Mouse (Mus musculus): ENCODE data around the gene Fam118b. TPM values are rescaled to one million over a fixed set of nuclear protein-coding genes. Genes with fewer than 3 reads are reported as not detected.

The Fam118b gene
- total RNA-seq, 2 experiments from 2014 or later: 26.5 to 27.0 TPM

DNA sequence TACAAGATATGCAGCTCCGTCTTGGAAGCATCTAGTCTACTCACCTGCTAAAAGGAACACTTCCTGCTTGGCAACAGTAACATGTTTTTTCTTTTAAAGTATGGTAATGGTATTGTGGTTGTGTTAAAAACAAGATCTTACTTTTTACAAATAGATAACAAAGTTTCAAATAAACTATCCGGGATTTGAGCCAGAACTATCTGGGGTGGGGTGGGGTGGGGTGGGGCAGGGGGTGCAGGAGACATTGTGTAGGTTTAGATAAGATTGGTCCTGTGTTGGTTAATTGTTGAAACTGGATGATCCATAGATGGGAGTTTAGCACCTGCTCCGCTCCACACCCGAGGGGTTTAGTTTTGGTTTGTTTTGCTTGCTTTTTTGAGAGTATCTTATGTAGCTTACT is 5.2 kb downstream of the Fam118b start:
- Histone ChIP-seq H3K4me3 (no peak overlapping the region), H3K27ac (no peak overlapping the region)
- intact Hi-C loops (cut with DNase I): no loop called here
- TF ChIP-seq CTCF (IDR thresholded peaks at IDR 0.05): no peak
- DNase-seq (ENCODE audit: extremely low spot score in 1 of 2, low spot score in 2 of 2): no peak

DNA sequence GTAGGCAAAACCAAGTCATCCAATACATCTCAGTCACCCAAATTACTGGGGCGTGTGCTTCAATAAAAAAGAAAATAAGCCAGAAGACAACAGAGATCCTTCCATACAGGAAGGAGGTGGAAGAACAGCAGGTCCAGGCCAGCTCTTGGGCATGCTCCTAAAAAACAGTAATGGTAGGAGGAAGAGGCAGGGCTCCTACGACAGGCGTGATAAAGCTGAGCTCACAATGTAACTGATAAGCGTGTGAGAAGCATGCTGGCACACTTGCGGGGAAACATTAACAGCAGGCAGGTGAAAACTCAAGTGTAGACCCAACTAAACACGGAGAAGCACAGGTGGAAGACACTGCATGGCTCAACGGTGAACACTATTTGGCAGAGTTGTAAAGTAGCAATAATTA is 10.2 kb downstream of the Fam118b start:
- intact Hi-C loops (cut with DNase I): no loop called here
- TF ChIP-seq CTCF (IDR thresholded peaks at IDR 0.05): no peak
- no peak for DNase-seq (ENCODE audit: extremely low spot score in 1 of 2, low spot score in 2 of 2)
- Histone ChIP-seq H3K4me3 (no peak overlapping the region), H3K27ac (no peak overlapping the region)

DNA sequence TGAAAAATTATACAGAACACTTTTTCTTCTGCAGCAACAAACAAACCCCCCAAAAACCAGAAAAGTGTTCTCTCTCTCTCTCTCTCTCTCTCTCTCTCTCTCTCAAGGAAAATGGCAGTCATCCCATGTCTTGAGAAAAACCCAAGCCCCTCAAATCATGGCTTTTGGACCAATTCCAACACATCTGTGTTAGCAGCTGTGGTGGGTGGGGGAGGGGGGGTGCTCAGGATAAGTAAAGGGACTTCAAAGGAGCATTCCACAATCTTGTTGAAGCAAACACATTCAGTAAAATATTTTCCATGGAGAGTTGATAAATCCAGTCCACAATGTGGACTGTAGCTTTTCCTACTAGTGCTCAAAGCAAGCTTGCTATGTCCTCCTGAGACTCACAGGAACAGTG is 18.1 kb downstream of the Fam118b start:
- intact Hi-C loops (cut with DNase I): no loop called here
- DNase-seq (ENCODE audit: extremely low spot score in 1 of 2, low spot score in 2 of 2): no peak
- TF ChIP-seq CTCF (IDR thresholded peaks at IDR 0.05): no peak
- Histone ChIP-seq H3K27ac (no peak overlapping the region), H3K4me3 (no peak overlapping the region)

DNA sequence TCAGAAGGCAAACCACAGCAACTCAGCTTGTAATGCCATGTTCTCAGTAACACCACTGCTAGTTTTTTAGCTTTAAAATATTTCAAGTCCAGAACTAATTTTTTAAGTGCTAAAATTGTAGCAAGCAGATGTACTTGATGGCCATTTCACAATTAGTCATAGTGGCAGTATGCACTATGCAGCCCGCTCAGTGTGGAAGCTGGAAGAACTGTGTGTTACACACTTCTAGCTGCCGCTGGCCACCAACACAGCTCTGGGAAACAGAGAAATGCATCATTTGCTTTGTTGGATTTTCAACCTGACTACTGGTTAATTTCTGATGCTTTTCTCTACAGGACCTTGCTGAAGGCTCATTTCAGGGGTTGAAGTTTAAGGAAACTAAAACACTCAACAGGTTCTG is 20.2 kb downstream of the Fam118b start:
- no peak for DNase-seq (ENCODE audit: extremely low spot score in 1 of 2, low spot score in 2 of 2)
- Histone ChIP-seq H3K4me3 (no peak overlapping the region), H3K27ac (no peak overlapping the region)
- no peak for TF ChIP-seq CTCF (IDR thresholded peaks at IDR 0.05)
- intact Hi-C loops (cut with DNase I): no loop called here

DNA sequence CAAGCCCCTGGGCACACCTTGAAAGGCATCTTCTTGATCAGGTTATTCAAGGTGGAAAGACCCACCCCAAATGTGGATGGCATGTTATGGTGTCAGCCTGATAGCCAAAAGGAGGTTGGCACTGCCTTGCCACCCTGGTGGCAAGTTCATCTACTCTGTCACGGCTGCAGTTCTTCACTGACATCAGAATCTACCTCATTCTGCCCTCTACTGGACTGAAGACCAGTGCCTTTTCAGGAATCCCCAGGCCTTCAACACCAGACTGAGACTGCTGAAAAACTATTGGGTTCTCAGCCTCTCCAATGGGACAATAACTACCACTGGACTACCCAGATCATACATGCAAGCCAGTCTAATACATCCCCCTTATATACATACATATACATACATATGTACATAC is 27.9 kb downstream of the Fam118b start:
- TF ChIP-seq CTCF (IDR thresholded peaks at IDR 0.05): peak; percentile 18
- DNase-seq (ENCODE audit: extremely low spot score in 1 of 2, low spot score in 2 of 2): no peak
- intact Hi-C loops (cut with DNase I): no loop called here
- Histone ChIP-seq H3K27ac (no peak overlapping the region), H3K4me3 (no peak overlapping the region)

DNA sequence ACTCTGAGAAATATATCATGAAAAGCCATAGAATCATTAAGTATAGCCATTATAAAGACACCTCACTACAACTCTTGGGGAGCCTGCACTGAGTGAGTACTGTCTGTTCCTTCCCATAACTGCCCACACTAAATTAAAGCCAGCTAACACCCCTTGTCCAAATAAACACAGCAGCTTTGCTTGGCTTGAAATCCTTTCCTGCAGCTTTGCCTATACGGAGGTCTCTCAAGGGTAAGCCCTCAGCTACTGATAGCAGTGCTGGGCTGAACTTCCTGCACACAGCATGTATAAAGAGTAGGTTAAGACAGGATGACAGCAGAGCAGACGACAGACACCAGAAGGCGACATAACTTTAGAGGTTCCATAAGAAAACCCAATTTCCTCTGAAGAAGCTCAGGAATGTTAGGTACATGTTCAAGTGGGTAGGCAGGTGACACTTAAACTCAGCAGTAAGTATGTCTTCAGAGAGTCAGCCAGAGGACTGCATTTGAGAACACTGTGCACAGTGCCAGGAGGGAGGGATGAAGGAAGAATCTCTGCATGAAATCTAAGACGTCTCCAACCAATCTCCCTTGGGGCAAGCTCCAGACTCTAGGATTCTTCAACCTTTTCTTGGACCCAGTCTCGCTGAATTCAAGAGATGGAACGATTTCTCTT is 28.6 kb downstream of the Fam118b start:
- Histone ChIP-seq H3K27ac (no peak overlapping the region), H3K4me3 (no peak overlapping the region)
- intact Hi-C loops (cut with DNase I): no loop called here
- DNase-seq (ENCODE audit: extremely low spot score in 1 of 2, low spot score in 2 of 2): no peak
- no peak for TF ChIP-seq CTCF (IDR thresholded peaks at IDR 0.05)

DNA sequence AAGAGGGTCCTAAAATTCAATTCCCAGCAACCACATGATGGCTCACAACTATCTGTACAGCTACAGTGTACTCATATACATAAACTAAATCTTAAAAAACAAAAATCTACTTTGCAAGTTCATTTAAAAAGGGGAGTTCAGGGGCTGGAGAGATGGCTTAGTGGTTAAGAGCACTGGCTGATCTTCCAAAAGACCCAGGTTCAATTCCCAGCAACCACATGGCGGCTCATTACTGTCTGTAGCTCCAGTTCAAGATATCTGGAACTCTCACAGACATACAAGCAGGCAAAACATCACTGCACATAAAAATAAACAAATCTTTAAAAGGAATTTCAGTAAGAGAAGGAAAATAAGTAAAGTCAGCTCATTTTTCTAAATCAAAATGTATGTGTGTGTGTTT is 29.2 kb downstream of the Fam118b start:
- TF ChIP-seq CTCF (IDR thresholded peaks at IDR 0.05): no peak
- intact Hi-C loops (cut with DNase I): no loop called here
- no peak for DNase-seq (ENCODE audit: extremely low spot score in 1 of 2, low spot score in 2 of 2)
- Histone ChIP-seq H3K4me3 (no peak overlapping the region), H3K27ac (no peak overlapping the region)

DNA sequence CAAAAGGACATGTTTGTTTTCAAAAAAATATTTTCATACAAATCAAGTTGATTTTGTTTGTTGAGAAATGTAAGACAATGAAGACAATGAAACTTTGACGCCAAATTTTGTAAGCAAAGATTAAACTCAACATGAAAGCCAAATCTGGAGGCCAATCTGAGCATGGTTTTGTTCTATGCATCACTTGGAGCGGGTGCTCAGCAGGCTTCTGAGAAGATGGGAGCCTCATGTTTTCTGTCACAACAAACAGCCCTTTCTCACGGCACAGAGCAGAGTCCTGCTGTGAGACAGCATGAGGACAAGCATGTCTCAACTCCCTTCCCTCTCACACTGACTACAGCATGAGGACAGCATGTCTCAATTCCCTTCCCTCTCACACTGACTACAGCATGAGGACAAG is 31.6 kb downstream of the Fam118b start:
- no peak overlapping the region; the same call in 1 of the 2 replicates for H3K27ac ChIP-seq
- no peak for DNase-seq (ENCODE audit: extremely low spot score in 1 of 2, low spot score in 2 of 2)
- intact Hi-C loops (cut with DNase I): no loop called here

DNA sequence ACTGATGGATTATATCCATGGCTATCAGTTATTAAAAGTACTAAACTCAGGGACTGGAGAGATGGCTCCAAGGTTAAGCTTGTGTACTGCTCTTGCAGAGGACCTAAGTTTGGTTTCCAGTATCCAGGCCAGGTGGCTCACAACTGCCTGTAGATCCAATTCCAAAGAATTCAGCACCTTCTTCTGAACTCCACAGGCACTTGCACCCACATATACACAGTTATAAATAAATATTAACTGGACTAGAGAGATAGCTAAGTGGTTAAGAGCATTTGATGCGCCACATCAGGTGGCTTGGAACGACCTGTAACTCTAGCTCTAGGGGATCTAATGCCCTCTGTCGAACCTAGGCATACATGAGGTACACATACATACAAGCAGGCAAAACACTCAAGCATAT is 38.9 kb downstream of the Fam118b start:
- no peak overlapping the region for H3K4me3 ChIP-seq
- no peak for TF ChIP-seq CTCF (IDR thresholded peaks at IDR 0.05)
- H3K27ac ChIP-seq: no peak overlapping the region
- intact Hi-C loops (cut with DNase I): no loop called here
- no peak for DNase-seq (ENCODE audit: extremely low spot score in 1 of 2, low spot score in 2 of 2)

More for the DNA sequence above, 31.6 kb downstream of the Fam118b start:
- no peak for TF ChIP-seq CTCF (IDR thresholded peaks at IDR 0.05)
- H3K4me3 ChIP-seq: no peak overlapping the region

DNA sequence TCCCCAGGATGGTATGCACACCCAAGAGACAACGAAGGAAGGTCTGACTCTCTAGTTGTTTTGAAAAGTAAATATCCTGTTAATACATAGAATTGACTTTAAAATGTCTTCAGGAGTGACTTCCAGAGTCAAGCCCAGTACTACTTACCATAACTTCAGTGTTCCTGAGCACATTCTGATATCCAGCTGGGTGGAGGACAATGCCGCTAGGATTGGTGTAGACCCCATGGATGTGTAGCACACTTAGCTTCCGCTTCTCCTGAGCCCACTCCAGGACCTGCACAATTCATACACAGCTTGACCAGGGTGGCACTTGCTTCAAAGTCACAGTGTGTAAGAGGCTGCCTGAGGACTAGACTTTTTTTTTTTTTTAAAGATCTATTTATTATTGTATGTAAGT is 44.1 kb downstream of the Fam118b start:
- intact Hi-C loops (cut with DNase I): no loop called here

DNA sequence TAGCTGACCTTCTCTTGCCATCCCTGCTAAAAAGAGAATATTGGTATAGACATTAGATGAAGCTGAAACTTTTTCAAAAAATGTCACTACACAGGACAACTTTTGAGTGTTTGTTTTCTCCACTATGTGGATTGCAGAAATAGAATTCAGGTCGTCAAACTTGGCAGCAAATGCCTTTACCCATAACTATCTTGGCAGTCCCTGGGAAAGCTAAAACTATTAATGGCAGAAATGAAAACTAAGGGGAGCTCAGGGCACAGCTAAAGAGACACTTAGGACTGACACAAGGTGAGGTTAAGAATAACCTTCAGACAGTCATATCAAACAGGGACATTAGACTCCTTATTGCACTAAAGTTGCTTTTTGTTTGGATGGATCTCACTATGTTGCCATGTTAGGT is 49.6 kb downstream of the Fam118b start:
- intact Hi-C loops (cut with DNase I): no loop called here
- DNase-seq (ENCODE audit: extremely low spot score in 1 of 2, low spot score in 2 of 2): no peak

More for the DNA sequence above, 44.1 kb downstream of the Fam118b start:
- Histone ChIP-seq H3K4me3 (no peak overlapping the region), H3K27ac (no peak overlapping the region)
- no peak for TF ChIP-seq CTCF (IDR thresholded peaks at IDR 0.05)
- DNase-seq (ENCODE audit: extremely low spot score in 1 of 2, low spot score in 2 of 2): no peak

DNA sequence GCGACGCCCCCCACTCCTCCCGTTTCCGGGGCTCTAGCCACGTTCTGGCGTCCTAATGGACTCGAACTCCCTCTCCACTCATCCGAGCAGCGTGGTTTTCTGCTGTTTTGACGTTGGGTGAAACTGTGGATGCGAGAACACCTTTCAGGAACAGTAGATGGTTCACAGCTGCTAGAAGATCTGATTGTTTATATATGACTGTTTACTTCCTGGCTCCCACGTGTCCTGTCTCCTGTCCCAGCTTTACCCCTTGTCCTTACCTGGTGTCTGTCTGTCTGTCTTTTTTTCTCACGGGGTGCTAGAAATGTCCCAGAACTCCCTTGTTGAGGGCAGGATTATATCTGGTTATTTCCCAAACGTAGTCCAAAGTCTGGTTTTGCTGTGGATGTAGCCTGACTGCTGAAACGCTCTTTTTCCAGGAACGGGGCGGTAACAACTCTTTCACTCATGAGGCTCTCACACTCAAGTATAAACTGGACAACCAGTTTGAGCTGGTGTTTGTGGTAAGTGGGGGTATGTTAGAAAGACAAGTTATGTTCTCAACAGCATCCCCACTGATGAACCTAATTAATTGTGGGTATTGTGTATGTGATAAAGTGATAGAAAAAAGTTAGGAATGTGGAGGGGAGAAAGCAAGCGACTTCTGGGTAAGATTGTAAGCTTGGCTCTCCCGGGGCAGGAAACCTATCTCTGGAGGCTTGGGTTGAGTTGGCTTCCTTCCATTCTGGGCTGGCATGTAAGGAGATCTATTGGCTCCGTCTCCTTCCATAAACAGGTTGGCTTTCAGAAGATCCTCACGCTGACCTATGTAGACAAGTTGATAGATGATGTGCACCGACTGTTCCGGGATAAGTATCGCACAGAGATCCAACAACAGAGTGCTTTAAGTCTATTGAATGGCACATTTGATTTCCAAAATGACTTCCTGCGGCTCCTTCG is 55.8 kb downstream of the Fam118b start:
- no peak for TF ChIP-seq CTCF (IDR thresholded peaks at IDR 0.05)
- no peak for DNase-seq (ENCODE audit: extremely low spot score in 1 of 2, low spot score in 2 of 2)
- Histone ChIP-seq H3K4me3 (peak overlapping the region; percentile 95), H3K27ac (peak overlapping the region; percentile 95)
- intact Hi-C loops (cut with DNase I): loop anchor here (2.0 kb wide), 2 partner anchors 35 to 55 kb away; partner anchors contain the start of genes Dcps, Fam118b and Rpusd4

More for the DNA sequence above, 49.6 kb downstream of the Fam118b start:
- Histone ChIP-seq H3K4me3 (no peak overlapping the region), H3K27ac (no peak overlapping the region)
- TF ChIP-seq CTCF (IDR thresholded peaks at IDR 0.05): no peak

Data from left cerebral cortex, adult 2 months (tissue).